Mouse (Mus musculus): ENCODE data around the gene Pakap. TPM values are rescaled to one million over a fixed set of nuclear protein-coding genes. Genes with fewer than 3 reads are reported as not detected.

Pakap gene
- polyA plus RNA-seq, 1 experiment = not detected

GRCm38 (mm10) chr4:57940631-57941030, 372.7 kb downstream of the Pakap start:
- TF ChIP-seq POLR2A (IDR thresholded peaks at IDR 0.05; ENCODE audit: borderline replicate concordance, low read depth, low read length) (no peak), CTCF (IDR thresholded peaks at IDR 0.05; ENCODE audit: low read depth, low read length) (no peak)
- Histone ChIP-seq H3K4me1 (ENCODE audit: control insufficient read depth, insufficient read depth, low read length) (no peaks in the 10 kb centered on the region), H3K27ac (ENCODE audit: insufficient read depth, low read depth, low read length) (no peak overlapping the region), H3K4me3 (ENCODE audit: insufficient read depth, low read length) (no peak overlapping the region)

GRCm38 (mm10) chr4:57942892-57943291, 374.9 kb downstream of the Pakap start:
- H3K4me3 ChIP-seq (ENCODE audit: insufficient read depth, low read length) = no peak overlapping the region
- TF ChIP-seq CTCF (IDR thresholded peaks at IDR 0.05; ENCODE audit: low read depth, low read length) = no peak
- TF ChIP-seq POLR2A (IDR thresholded peaks at IDR 0.05; ENCODE audit: borderline replicate concordance, low read depth, low read length) = no peak
- H3K4me1 ChIP-seq (ENCODE audit: control insufficient read depth, insufficient read depth, low read length) = no peaks in the 10 kb centered on the region
- H3K27ac ChIP-seq (ENCODE audit: insufficient read depth, low read depth, low read length) = no peak overlapping the region

Other genes starting within 250 kb of the Pakap start
- 0.95 TPM in 1 of 2 replicates, not detected in the other for gene Palm2, start 133.9 kb upstream of the Pakap start, polyA plus RNA-seq (2012; ENCODE audit: insufficient read depth, insufficient read length, missing spikeins)
- gene Akap2, start 149.5 kb downstream of the Pakap start, polyA plus RNA-seq (2012; ENCODE audit: insufficient read depth, insufficient read length, missing spikeins) = 0.81 and 1.3 TPM in 2 replicates

All from bone marrow macrophage, adult 2 months (primary cell).